Mouse (Mus musculus) neural tube, embryonic 13.5 days (tissue): ENCODE results near the gene Unc50. TPM values are rescaled to one million over a fixed set of nuclear protein-coding genes. Genes with fewer than 3 reads are reported as not detected.

ENCODE experiments used
- ATAC-seq: fragments of 200-750 bp; cut with Nextera tagmentation; 2 replicates; pipeline ENCODE4 v1.8.0; 2017; ENCODE audit warnings: low read depth, mild to moderate bottlenecking, moderate TSS enrichment, moderate library complexity
- H3K27ac ChIP-seq: fragments of 300-500 bp; sonication (generic); replicated peaks from 2 replicates; pipeline ENCODE4 v1.5.1; 2015; ENCODE audit warnings: moderate library complexity, mild to moderate bottlenecking, inconsistent platforms
- H3K27me3 ChIP-seq: fragments of 300-500 bp; sonication (generic); 2 replicates; pipeline ENCODE4 v1.6.1; 2015; ENCODE audit warnings: mild to moderate bottlenecking, inconsistent platforms
- H3K36me3 ChIP-seq: fragments of 300-500 bp; sonication (generic); 2 replicates; pipeline ENCODE4 v1.6.1; 2015; ENCODE audit warnings: mild to moderate bottlenecking, inconsistent platforms
- H3K4me1 ChIP-seq: fragments of 300-500 bp; sonication (generic); replicated peaks from 2 replicates; pipeline ENCODE4 v1.6.1; 2015; ENCODE audit warnings: inconsistent platforms
- H3K4me2 ChIP-seq: fragments of 300-500 bp; sonication (generic); 2 replicates; pipeline ENCODE4 v1.6.1; 2015; ENCODE audit warnings: inconsistent platforms, mild to moderate bottlenecking, moderate library complexity
- H3K4me3 ChIP-seq: fragments of 300-500 bp; sonication (generic); 2 replicates; pipeline ENCODE4 v1.5.1; 2015; ENCODE audit warnings: mild to moderate bottlenecking, inconsistent platforms
- H3K9ac ChIP-seq: fragments of 300-500 bp; sonication (generic); 2 replicates; pipeline ENCODE4 v1.6.1; 2015; ENCODE audit warnings: moderate library complexity, mild to moderate bottlenecking, inconsistent platforms
- H3K9me3 ChIP-seq: fragments of 300-500 bp; sonication (generic); 2 replicates; pipeline ENCODE4 v1.6.1; 2016; ENCODE audit warnings: inconsistent platforms
- WGBS: fragments of 180-500 bp; shearing (Covaris S2); methylation state at CpG from one replicate; pipeline ENCODE4 v1.1.7; 2015; 5-methylcytosine and 5-hydroxymethylcytosine counted together
- polyA plus RNA-seq: library from polyadenylated mRNA; unstranded; fragments of >200 nt; fragmentation: Nextera tagmentation; extraction: Ambion mirVana; gene quantifications from 2 replicates; pipeline ENCODE4 v1.2.1, GENCODE M21; 2015

The Unc50 gene
- polyA plus RNA-seq, 1 experiment from 2014 or later, result 121 TPM

GRCm38 (mm10) chr1:37478416-37478815 lies 48.5 kb downstream of the Unc50 start:
- no peak overlapping the region for H3K27ac ChIP-seq
- no peak overlapping the region for H3K4me3 ChIP-seq
- no peaks in the 10 kb centered on the region for H3K27me3 ChIP-seq
- H3K9me3 ChIP-seq, result no peaks in the 10 kb centered on the region
- H3K9ac ChIP-seq, result no peak overlapping the region
- H3K4me1 ChIP-seq, result no peaks in the 10 kb centered on the region
- 86% methylated on average over 7 of the region's 7 CpGs for WGBS
- no peak for ATAC-seq
- peaks cover 3% of the 10 kb centered on the region; the same call in 1 of the 2 replicates for H3K36me3 ChIP-seq
- H3K4me2 ChIP-seq, result no peak overlapping the region

- no peaks in the 10 kb centered on the region for H3K9me3 ChIP-seq
- no peak overlapping the region for H3K27ac ChIP-seq
- no peak overlapping the region for H3K4me2 ChIP-seq
- no peaks in the 10 kb centered on the region for H3K27me3 ChIP-seq
- peaks cover 3% of the 10 kb centered on the region; the same call in 1 of the 2 replicates for H3K36me3 ChIP-seq
- no peaks in the 10 kb centered on the region for H3K4me1 ChIP-seq
- H3K4me3 ChIP-seq, result no peak overlapping the region
- 76% methylated on average over 9 of the region's 9 CpGs for WGBS
- no peak overlapping the region for H3K9ac ChIP-seq
- no peak for ATAC-seq
Observed at GRCm38 (mm10) chr1:37479074-37479473, 49.1 kb downstream of the Unc50 start.

- ATAC-seq, result no peak
- no peak overlapping the region for H3K27ac ChIP-seq
- no peak overlapping the region for H3K9ac ChIP-seq
- H3K36me3 ChIP-seq, result peaks cover 3% of the 10 kb centered on the region; the same call in 1 of the 2 replicates
- no peak overlapping the region for H3K4me2 ChIP-seq
- no peaks in the 10 kb centered on the region for H3K27me3 ChIP-seq
- WGBS, result 86% methylated on average over 8 of the region's 8 CpGs
- no peaks in the 10 kb centered on the region for H3K9me3 ChIP-seq
- H3K4me3 ChIP-seq, result no peak overlapping the region
- H3K4me1 ChIP-seq, result no peaks in the 10 kb centered on the region
Observed at GRCm38 (mm10) chr1:37479759-37480158, 49.8 kb downstream of the Unc50 start.

- Histone ChIP-seq H3K9ac (no peak overlapping the region), H3K4me3 (no peak overlapping the region), H3K27me3 (no peaks in the 10 kb centered on the region), H3K4me2 (no peak overlapping the region), H3K9me3 (no peaks in the 10 kb centered on the region), H3K36me3 (peaks cover 3% of the 10 kb centered on the region; the same call in 1 of the 2 replicates), H3K27ac (no peak overlapping the region), H3K4me1 (no peaks in the 10 kb centered on the region)
- WGBS, result 85% methylated on average over 6 of the region's 6 CpGs
- no peak for ATAC-seq
Observed at GRCm38 (mm10) chr1:37480731-37481130, 50.8 kb downstream of the Unc50 start.

- no peaks in the 10 kb centered on the region for H3K9me3 ChIP-seq
- H3K36me3 ChIP-seq, result peaks cover 3% of the 10 kb centered on the region; the same call in 1 of the 2 replicates
- H3K4me2 ChIP-seq, result no peak overlapping the region
- 94% methylated on average over 2 of the region's 2 CpGs for WGBS
- no peaks in the 10 kb centered on the region for H3K27me3 ChIP-seq
- H3K27ac ChIP-seq, result no peak overlapping the region
- no peak overlapping the region for H3K4me3 ChIP-seq
- H3K9ac ChIP-seq, result no peak overlapping the region
- ATAC-seq, result no peak
- no peaks in the 10 kb centered on the region for H3K4me1 ChIP-seq
Observed at GRCm38 (mm10) chr1:37481331-37481730, 51.4 kb downstream of the Unc50 start.

GRCm38 (mm10) chr1:37484612-37485011 lies 54.7 kb downstream of the Unc50 start:
- no peak for ATAC-seq
- Histone ChIP-seq H3K4me1 (no peaks in the 10 kb centered on the region), H3K9me3 (no peaks in the 10 kb centered on the region), H3K27me3 (no peaks in the 10 kb centered on the region), H3K4me3 (no peak overlapping the region), H3K36me3 (peaks cover 10% of the 10 kb centered on the region), H3K4me2 (no peak overlapping the region), H3K27ac (no peak overlapping the region), H3K9ac (no peak overlapping the region)
- 90% methylated on average over 4 of the region's 4 CpGs for WGBS

GRCm38 (mm10) chr1:37486439-37486838 lies 56.5 kb downstream of the Unc50 start:
- Histone ChIP-seq H3K27me3 (no peaks in the 10 kb centered on the region), H3K9me3 (no peaks in the 10 kb centered on the region), H3K4me2 (no peak overlapping the region), H3K27ac (no peak overlapping the region), H3K9ac (no peak overlapping the region), H3K4me3 (no peak overlapping the region), H3K4me1 (no peaks in the 10 kb centered on the region), H3K36me3 (peaks cover 10% of the 10 kb centered on the region)
- WGBS, result 86% methylated on average over 1 of the region's 1 CpGs
- no peak for ATAC-seq

- ATAC-seq, result no peak
- WGBS, result 90% methylated on average over 3 of the region's 3 CpGs
Observed at GRCm38 (mm10) chr1:37486994-37487393, 57.1 kb downstream of the Unc50 start.

GRCm38 (mm10) chr1:37488531-37488930 lies 58.6 kb downstream of the Unc50 start:
- Histone ChIP-seq H3K36me3 (peaks cover 7% of the 10 kb centered on the region), H3K4me2 (no peak overlapping the region), H3K9ac (no peak overlapping the region), H3K9me3 (no peaks in the 10 kb centered on the region), H3K4me1 (no peaks in the 10 kb centered on the region), H3K4me3 (no peak overlapping the region), H3K27ac (no peak overlapping the region), H3K27me3 (peaks cover 10% of the 10 kb centered on the region; the same call in 1 of the 2 replicates)
- no peak for ATAC-seq
- 89% methylated on average over 12 of the region's 12 CpGs for WGBS

More at GRCm38 (mm10) chr1:37486994-37487393, 57.1 kb downstream of the Unc50 start:
- Histone ChIP-seq H3K27me3 (0 out of 2 replicates have a peak, but pooled peaks cover 3% of the 10 kb centered on the region), H3K4me1 (no peaks in the 10 kb centered on the region), H3K4me3 (no peak overlapping the region), H3K4me2 (no peak overlapping the region), H3K36me3 (peaks cover 7% of the 10 kb centered on the region), H3K27ac (no peak overlapping the region), H3K9ac (no peak overlapping the region), H3K9me3 (no peaks in the 10 kb centered on the region)

Other genes starting within 250 kb of the Unc50 start
- gene Cnga3, start 215.7 kb upstream of the Unc50 start, polyA plus RNA-seq, result not detected in 2 replicates
- gene Inpp4a, start 130.3 kb upstream of the Unc50 start, polyA plus RNA-seq, result 55.8 and 56.8 TPM in 2 replicates
- gene Coa5, start within 50 bp of the Unc50 start, polyA plus RNA-seq, result 54.0 and 59.4 TPM in 2 replicates
- 6.9 and 7.1 TPM in 2 replicates for gene Mgat4a, start 110.9 kb downstream of the Unc50 start, polyA plus RNA-seq